In the genomic region with DNA sequence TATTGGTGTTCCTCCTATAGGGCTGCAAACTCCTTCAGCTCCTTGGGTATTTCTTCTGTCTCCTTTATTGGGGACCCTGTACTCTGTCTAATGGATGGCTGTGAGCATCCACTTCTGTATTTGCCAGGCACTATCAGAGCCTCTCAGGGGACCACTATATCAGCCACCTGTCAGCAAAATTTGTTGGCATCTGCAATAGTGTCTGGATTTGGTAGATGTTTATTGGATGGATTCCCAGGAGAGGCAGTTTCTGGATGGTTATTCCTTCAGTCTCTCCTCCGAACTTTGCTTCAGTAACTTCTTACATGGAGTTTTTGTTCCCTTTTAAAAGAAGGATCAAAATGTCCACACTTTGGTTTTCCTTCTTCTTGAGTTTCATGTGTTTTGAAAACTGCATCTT, we compare ENCODE assay signal across 12 mouse cellular contexts.
"Had no signal": no experiment of that assay in that cellular context is flagged by ENCODE, and none has a peak within 500 bp of the region (broad histone marks: within the 10 kb centered on the region; RNA-seq: fewer than 3 reads in every experiment).

No protein-coding gene starts in this region.

- DNase-seq: left cerebral cortex, postnatal 4 days; liver; liver, embryonic 13.5 days; liver, postnatal 0 days; lung, adult 18-20 months; lung, adult 2 months; lung, embryonic 14.5 days; lung, postnatal 10 days; lung, postnatal 14 days; lung, postnatal 36 days; lung, postnatal 4 days; midbrain, embryonic 14.5 days had no signal
